29 mouse cellular contexts compared by ENCODE assay signal in the genomic region with DNA sequence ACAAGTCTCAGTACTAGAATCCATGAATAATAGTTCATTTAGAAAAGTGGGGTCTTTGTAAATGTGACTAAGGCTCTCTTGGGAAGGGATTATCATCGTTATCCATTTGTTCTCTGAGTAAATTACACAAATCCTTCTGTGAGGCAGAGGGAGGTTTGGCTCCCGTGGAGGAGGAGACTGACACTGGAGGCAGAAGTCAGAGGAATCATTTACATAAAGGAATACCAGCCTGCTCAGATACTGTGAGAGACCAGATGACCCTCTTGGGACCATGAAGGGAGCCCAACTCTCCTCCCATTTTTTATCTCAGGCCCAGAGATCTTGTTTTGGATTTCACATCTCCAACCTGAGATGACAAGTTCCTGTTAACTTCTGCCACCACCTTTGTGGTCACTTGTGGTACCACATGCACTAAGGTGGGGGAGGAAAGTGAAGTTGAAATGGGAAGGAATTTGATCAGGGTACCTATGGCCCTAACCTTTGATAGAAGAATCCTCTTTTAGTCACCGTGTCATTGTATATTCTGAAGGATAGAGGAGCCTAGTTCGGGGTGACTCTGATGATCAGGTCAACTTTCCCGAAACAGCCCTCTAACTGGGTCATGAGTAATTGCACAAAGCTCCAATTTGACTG. TPM values are rescaled to one million over a fixed set of nuclear protein-coding genes. Genes with fewer than 3 reads are reported as not detected.
DNase-seq lines count a peak whose midpoint lies in the region; ATAC-seq and TF ChIP-seq lines count a peak whose summit lies in the region.
"Had no signal": no experiment of that assay in that cellular context is flagged by ENCODE, and none has a peak within 500 bp of the region (broad histone marks: within the 10 kb centered on the region; RNA-seq: fewer than 3 reads in every experiment).

No protein-coding gene starts in this region.

- no peak for TF ChIP-seq CTCF in midbrain, postnatal 0 days (IDR thresholded peaks at IDR 0.05)

- peak; percentile 54 for DNase-seq in heart, adult 11 months
- no peak for DNase-seq in heart, adult 8-10 months (ENCODE audit: low spot score)
- DNase-seq in midbrain, embryonic 11.5 days (ENCODE audit: low spot score, missing footprints) = no peak
- DNase-seq in midbrain, postnatal 0 days (ENCODE audit: low spot score) = no peak
- no peak for DNase-seq in frontal cortex, postnatal 10 days (ENCODE audit: low spot score in 2 of 2)
- DNase-seq in thymus, postnatal 36 days = no peak
- DNase-seq: adrenal gland, postnatal 14 days; B cell, adult 2 months; cerebellum, adult 18-20 months; cerebellum, postnatal 10 days; gastrocnemius, postnatal 36 days; heart, postnatal 14 days; kidney, adult 18-20 months; kidney, postnatal 36 days; layer of hippocampus, postnatal 36 days; liver, embryonic 13.5 days; lung, adult 18-20 months; lung, postnatal 4 days; retina, postnatal 1 day; right cerebral cortex, postnatal 14 days had no signal

- no peak overlapping the region for H3K4me2 ChIP-seq in midbrain, embryonic 11.5 days
- H3K4me2 ChIP-seq in midbrain, postnatal 0 days (ENCODE audit: low read depth, low read length, poor library complexity, severe bottlenecking) = no peak overlapping the region
- H3K4me2 ChIP-seq in midbrain, embryonic 15.5 days = no peak overlapping the region
- H3K4me2 ChIP-seq: limb, embryonic 15.5 days; liver, embryonic 13.5 days; neural tube, embryonic 15.5 days; stomach, embryonic 15.5 days had no signal

- H3K27me3 ChIP-seq in midbrain, embryonic 11.5 days (ENCODE audit: control insufficient read depth, insufficient read depth, low read length) = no peaks in the 10 kb centered on the region
- no peaks in the 10 kb centered on the region for H3K27me3 ChIP-seq in midbrain, postnatal 0 days (ENCODE audit: insufficient read depth, low read length)
- H3K27me3 ChIP-seq in midbrain, embryonic 15.5 days (replicated peaks) = no peaks in the 10 kb centered on the region
- H3K27me3 ChIP-seq: CH12.LX; limb, embryonic 15.5 days; liver, embryonic 13.5 days; megakaryocyte, embryonic 14.5 days; neural tube, embryonic 15.5 days; stomach, embryonic 15.5 days had no signal

- H3K36me3 ChIP-seq in midbrain, embryonic 11.5 days (ENCODE audit: control insufficient read depth, insufficient read depth, low read length) = no peaks in the 10 kb centered on the region
- no peaks in the 10 kb centered on the region for H3K36me3 ChIP-seq in midbrain, postnatal 0 days (ENCODE audit: insufficient read depth, low read length)
- H3K36me3 ChIP-seq in midbrain, embryonic 15.5 days (replicated peaks) = no peaks in the 10 kb centered on the region
- H3K36me3 ChIP-seq: limb, embryonic 10.5 days; limb, embryonic 15.5 days; liver, embryonic 13.5 days; neural tube, embryonic 15.5 days; stomach, embryonic 15.5 days had no signal

- H3K9ac ChIP-seq in midbrain, embryonic 11.5 days (ENCODE audit: low read length) = no peak overlapping the region
- no peak overlapping the region for H3K9ac ChIP-seq in midbrain, postnatal 0 days (replicated peaks; ENCODE audit: low read length, poor library complexity, severe bottlenecking)
- no peak overlapping the region for H3K9ac ChIP-seq in midbrain, embryonic 15.5 days
- H3K9ac ChIP-seq: limb, embryonic 15.5 days; liver, embryonic 13.5 days; neural tube, embryonic 15.5 days; stomach, embryonic 15.5 days had no signal

- no peak overlapping the region for H3K27ac ChIP-seq in midbrain, embryonic 11.5 days (ENCODE audit: low read depth, low read length)
- no peak overlapping the region for H3K27ac ChIP-seq in midbrain, postnatal 0 days (ENCODE audit: low read depth, low read length)
- H3K27ac ChIP-seq in brown adipose tissue, adult 24 weeks (replicated peaks; ENCODE audit: low read depth, low read length) = peak overlapping the region; percentile 28; the same call in 1 of the 2 replicates
- H3K27ac ChIP-seq in midbrain, embryonic 15.5 days = no peak overlapping the region
- H3K27ac ChIP-seq: limb, embryonic 10.5 days; limb, embryonic 15.5 days; liver, embryonic 13.5 days; neural tube, embryonic 15.5 days; stomach, embryonic 15.5 days had no signal

- ATAC-seq in midbrain, embryonic 11.5 days (ENCODE audit: low FRiP score) = peak; percentile 83
- no peak for ATAC-seq in midbrain, postnatal 0 days (ENCODE audit: low FRiP score)
- peak; percentile 59 for ATAC-seq in midbrain, embryonic 15.5 days (replicated peaks)
- ATAC-seq: lung, postnatal 0 days had no signal

- no peaks in the 10 kb centered on the region for H3K9me3 ChIP-seq in midbrain, embryonic 11.5 days (ENCODE audit: control insufficient read depth, low read length)
- H3K9me3 ChIP-seq in midbrain, postnatal 0 days (ENCODE audit: low read length) = no peaks in the 10 kb centered on the region
- H3K9me3 ChIP-seq in midbrain, embryonic 15.5 days = no peaks in the 10 kb centered on the region
- H3K9me3 ChIP-seq: limb, embryonic 10.5 days; limb, embryonic 15.5 days; liver, embryonic 13.5 days; megakaryocyte, embryonic 14.5 days; neural tube, embryonic 15.5 days; stomach, embryonic 15.5 days had no signal

- no peak overlapping the region for H3K4me3 ChIP-seq in midbrain, embryonic 11.5 days (ENCODE audit: low read depth, low read length)
- no peak overlapping the region for H3K4me3 ChIP-seq in midbrain, postnatal 0 days (ENCODE audit: low read depth, low read length)
- no peak overlapping the region for H3K4me3 ChIP-seq in brown adipose tissue, adult 24 weeks (ENCODE audit: insufficient read depth, low read depth, low read length)
- no peak overlapping the region for H3K4me3 ChIP-seq in midbrain, embryonic 15.5 days
- H3K4me3 ChIP-seq: limb, embryonic 10.5 days; limb, embryonic 15.5 days; liver, embryonic 13.5 days; megakaryocyte, embryonic 14.5 days; neural tube, embryonic 15.5 days; stomach, embryonic 15.5 days had no signal

- no peaks in the 10 kb centered on the region for H3K4me1 ChIP-seq in midbrain, embryonic 11.5 days (ENCODE audit: control insufficient read depth, insufficient read depth, low read length)
- no peaks in the 10 kb centered on the region for H3K4me1 ChIP-seq in midbrain, postnatal 0 days (ENCODE audit: insufficient read depth, low read length)
- peaks cover 19% of the 10 kb centered on the region; the same call in 1 of the 2 replicates for H3K4me1 ChIP-seq in brown adipose tissue, adult 24 weeks (ENCODE audit: control insufficient read depth, insufficient read depth, insufficient read length, low read length)
- H3K4me1 ChIP-seq in midbrain, embryonic 15.5 days = no peaks in the 10 kb centered on the region
- H3K4me1 ChIP-seq: limb, embryonic 10.5 days; limb, embryonic 15.5 days; neural tube, embryonic 15.5 days had no signal

- 52% methylated on average over 5 of the region's 5 CpGs for WGBS in midbrain, embryonic 11.5 days
- 49% methylated on average over 5 of the region's 5 CpGs for WGBS in midbrain, postnatal 0 days
- 47% methylated on average over 5 of the region's 5 CpGs for WGBS in midbrain, embryonic 15.5 days

RNA-seq across cellular contexts. Expression of gene Arhgap18, which starts 51.2 kb away (rescaled TPM):
- total RNA-seq in heart, adult 8-10 months (2022) = 10 to 100 TPM; 10.6 to 19.2 (median 12.6) TPM
- 14.3 and 14.9 TPM in 2 replicates for polyA plus RNA-seq in midbrain, embryonic 11.5 days (2014; fragmentation: Nextera tagmentation; extraction: Ambion mirVana)
- 9.8 and 11.5 TPM in 2 replicates for total RNA-seq in midbrain, postnatal 0 days (2014; rRNA removed)
- 5.2 and 8.7 TPM in 2 replicates for polyA plus RNA-seq in midbrain, postnatal 0 days (2015; fragmentation: Nextera tagmentation; extraction: Ambion mirVana)
- polyA plus RNA-seq in brown adipose tissue, adult 24 weeks (2012; ENCODE audit: insufficient read depth, insufficient read length, missing spikeins) = 9.8 and 22.1 TPM in 2 replicates
- polyA plus RNA-seq in midbrain, embryonic 15.5 days (2015; fragmentation: Nextera tagmentation; extraction: Ambion mirVana) = 15.1 and 20.4 TPM in 2 replicates
